Mouse (Mus musculus): ENCODE results near the gene Gabrg3. TPM values are rescaled to one million over a fixed set of nuclear protein-coding genes. Genes with fewer than 3 reads are reported as not detected.

Gabrg3 gene
- polyA plus RNA-seq, 1 experiment from 2014 or later: 0.45 TPM

- WGBS: 78% methylated on average over 4 of the region's 4 CpGs
- Histone ChIP-seq H3K4me2 (replicated peaks) (no peak overlapping the region), H3K4me3 (no peak overlapping the region), H3K27me3 (no peaks in the 10 kb centered on the region), H3K9me3 (replicated peaks) (no peaks in the 10 kb centered on the region), H3K9ac (no peak overlapping the region), H3K27ac (no peak overlapping the region), H3K36me3 (no peaks in the 10 kb centered on the region), H3K4me1 (no peaks in the 10 kb centered on the region; the same call in 1 of the 2 replicates)
- ATAC-seq (ENCODE audit: low FRiP score): no peak
Observed at GRCm38 (mm10) chr7:56768216-56768615, 618.8 kb downstream of the Gabrg3 start.

- H3K4me2 ChIP-seq (replicated peaks): no peak overlapping the region
- no peak for ATAC-seq (ENCODE audit: low FRiP score)
- 88% methylated on average over 1 of the region's 1 CpGs for WGBS
Observed at GRCm38 (mm10) chr7:56767796-56768195, 619.2 kb downstream of the Gabrg3 start.

GRCm38 (mm10) chr7:56765612-56766445 is 621.2 kb downstream of the Gabrg3 start:
- 0 out of 2 replicates have a peak, but pooled peaks have one; percentile 64 for ATAC-seq (ENCODE audit: low FRiP score)

More at GRCm38 (mm10) chr7:56767796-56768195, 619.2 kb downstream of the Gabrg3 start:
- no peak overlapping the region for H3K4me3 ChIP-seq
- no peak overlapping the region for H3K27ac ChIP-seq
- no peaks in the 10 kb centered on the region for H3K9me3 ChIP-seq (replicated peaks)
- H3K4me1 ChIP-seq: no peaks in the 10 kb centered on the region; the same call in 1 of the 2 replicates
- H3K36me3 ChIP-seq: no peaks in the 10 kb centered on the region
- no peak overlapping the region for H3K9ac ChIP-seq
- no peaks in the 10 kb centered on the region for H3K27me3 ChIP-seq

GRCm38 (mm10) chr7:56729225-56729624 is 657.8 kb downstream of the Gabrg3 start:
- no peaks in the 10 kb centered on the region for H3K36me3 ChIP-seq
- H3K27ac ChIP-seq: no peak overlapping the region
- no peaks in the 10 kb centered on the region for H3K27me3 ChIP-seq
- H3K9ac ChIP-seq: no peak overlapping the region
- no peaks in the 10 kb centered on the region for H3K4me1 ChIP-seq
- WGBS: 92% methylated on average over 6 of the region's 6 CpGs
- no peak overlapping the region for H3K4me3 ChIP-seq
- no peaks in the 10 kb centered on the region for H3K9me3 ChIP-seq (replicated peaks)
- no peak for ATAC-seq (ENCODE audit: low FRiP score)
- no peak overlapping the region for H3K4me2 ChIP-seq (replicated peaks)

More at GRCm38 (mm10) chr7:56765612-56766445, 621.2 kb downstream of the Gabrg3 start:
- Histone ChIP-seq H3K27me3 (no peaks in the 10 kb centered on the region), H3K36me3 (no peaks in the 10 kb centered on the region), H3K27ac (no peak overlapping the region), H3K9ac (no peak overlapping the region), H3K4me1 (no peaks in the 10 kb centered on the region; the same call in 1 of the 2 replicates), H3K4me3 (no peak overlapping the region), H3K9me3 (replicated peaks) (no peaks in the 10 kb centered on the region), H3K4me2 (replicated peaks) (no peak overlapping the region)
- 63% methylated on average over 10 of the region's 10 CpGs for WGBS

Other genes starting within 250 kb of the Gabrg3 start
- gene Gabrb3, start 32.5 kb upstream of the Gabrg3 start, polyA plus RNA-seq (2016; fragmentation: Nextera tagmentation; extraction: Ambion mirVana): 17.0 and 21.0 TPM in 2 replicates
- 1.1 and 1.8 TPM in 2 replicates for gene Gabra5, start 122.9 kb upstream of the Gabrg3 start, polyA plus RNA-seq (2016; fragmentation: Nextera tagmentation; extraction: Ambion mirVana)

Measured in hindbrain, embryonic 12.5 days (tissue).